Mouse (Mus musculus): ENCODE measurements around the gene Wwc1.

DNA sequence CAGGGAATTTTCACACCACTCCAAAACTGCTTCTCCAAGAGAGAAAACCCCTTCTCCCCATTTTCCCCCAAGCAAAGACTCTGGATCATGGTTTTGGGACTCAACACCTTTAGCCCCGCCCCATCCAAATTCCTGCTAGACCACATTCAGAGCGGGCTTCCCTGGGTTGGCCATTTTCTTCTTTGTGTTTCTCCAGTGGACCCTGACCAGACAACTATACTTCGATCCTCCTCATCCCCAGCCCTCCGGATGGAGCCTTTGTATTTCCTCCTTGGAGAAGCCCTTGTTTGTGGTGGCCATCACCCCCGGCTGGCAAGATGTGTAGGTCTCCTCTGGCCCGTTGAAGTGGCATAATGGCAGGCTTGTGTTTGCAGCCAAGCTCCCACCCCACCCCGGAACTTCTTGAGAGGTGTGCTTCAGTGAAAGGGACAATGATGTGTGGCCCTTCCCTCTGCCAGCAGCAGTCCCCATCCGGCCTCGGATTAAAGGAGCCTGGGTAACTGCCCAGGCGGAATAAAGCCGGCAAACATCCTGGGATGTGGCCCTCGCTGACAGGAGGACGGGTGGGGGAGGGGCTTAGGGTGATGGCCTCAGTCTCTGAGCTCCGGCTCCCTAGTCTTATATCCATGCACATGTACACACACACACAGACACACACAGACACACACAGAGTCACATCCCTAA is 46.8 kb downstream of the Wwc1 start:
- TF ChIP-seq POLR2A (IDR thresholded peaks at IDR 0.05; ENCODE audit: borderline replicate concordance, extremely low read depth, low read depth, low read length) (no peak), CTCF (IDR thresholded peaks at IDR 0.05; ENCODE audit: insufficient read depth, low read length) (no peak)
